Mouse (Mus musculus) left cerebral cortex, adult 18-20 months (tissue): ENCODE measurements around the gene Ptbp2. TPM values are rescaled to one million over a fixed set of nuclear protein-coding genes. Genes with fewer than 3 reads are reported as not detected.

Source experiments
- DNase-seq, 2 experiments: peaks; one replicate each; pipeline ENCODE4 v3.0.0; 2021 to 2022; ENCODE audit warnings: low spot score in 2 of 2, mixed read lengths in 1 of 2
- long read RNA-seq, 2 experiments: library from polyadenylated mRNA; stranded (forward); transcript quantifications; one replicate each; pipeline ENCODE4 v2.0.0; 2021
- total RNA-seq, 2 experiments: library from RNA; stranded (reverse); gene quantifications; 2 replicates each; pipeline ENCODE4 v1.2.3; 2021

Gene Ptbp2
- total RNA-seq = 100 to 1,000 TPM; 111 to 113 TPM
- long read RNA-seq, experiment 1, transcript Ptbp2-213 (14 exons, 3,777 nt) = major isoform, 34 of 77 reads
- long read RNA-seq, experiment 1, transcript Ptbp2-201 (14 exons, 3,364 nt) = minor isoform, 19 of 77 reads
- long read RNA-seq, experiment 1, partial matches to known transcripts = 7 of 77 reads
- long read RNA-seq, experiment 1, other reads (novel, unspliced or antisense) = 16 of 77 reads
- long read RNA-seq, experiment 2, transcript Ptbp2-201 (14 exons, 3,364 nt) = minor isoform, 16 of 69 reads
- long read RNA-seq, experiment 2, transcript Ptbp2-213 (14 exons, 3,777 nt) = major isoform, 32 of 69 reads
- long read RNA-seq, experiment 2, partial matches to known transcripts = 9 of 69 reads
- long read RNA-seq, experiment 2, other reads (novel, unspliced or antisense) = 11 of 69 reads

GRCm38 (mm10) chr3:119784366-119784765 lies at the start of gene Ptbp2:
TSS of gene Ptbp2 (minus strand) at chr3:119784466.
- DNase-seq = no peak

- DNase-seq = no peak
Observed at GRCm38 (mm10) chr3:119814678-119815077, 30.4 kb upstream of the Ptbp2 start.

GRCm38 (mm10) chr3:119806123-119806522 lies 21.9 kb upstream of the Ptbp2 start:
- no peak for DNase-seq

GRCm38 (mm10) chr3:119794677-119795365 lies 10.6 kb upstream of the Ptbp2 start:
- no peak for DNase-seq

GRCm38 (mm10) chr3:119782946-119783701 lies 1.1 kb downstream of the Ptbp2 start:
- peak; percentile 84 to 88 for DNase-seq

- peak; percentile 36 to 58 for DNase-seq
Observed at GRCm38 (mm10) chr3:119782022-119782945, 2.0 kb downstream of the Ptbp2 start.

GRCm38 (mm10) chr3:119780876-119781275 lies 3.4 kb downstream of the Ptbp2 start:
- no peak for DNase-seq

GRCm38 (mm10) chr3:119779261-119779660 lies 5.0 kb downstream of the Ptbp2 start:
- DNase-seq = no peak

- no peak for DNase-seq
Observed at GRCm38 (mm10) chr3:119778431-119778830, 5.8 kb downstream of the Ptbp2 start.

GRCm38 (mm10) chr3:119776129-119776528 lies 8.1 kb downstream of the Ptbp2 start:
- no peak for DNase-seq

GRCm38 (mm10) chr3:119772789-119773188 lies 11.5 kb downstream of the Ptbp2 start:
- DNase-seq = no peak

GRCm38 (mm10) chr3:119763772-119764171 lies 20.5 kb downstream of the Ptbp2 start:
- no peak for DNase-seq

- no peak for DNase-seq
Observed at GRCm38 (mm10) chr3:119761732-119762131, 22.5 kb downstream of the Ptbp2 start.

- no peak for DNase-seq
Observed at GRCm38 (mm10) chr3:119753791-119754190, 30.5 kb downstream of the Ptbp2 start.

GRCm38 (mm10) chr3:119749551-119750249 lies 34.6 kb downstream of the Ptbp2 start:
- no peak for DNase-seq

GRCm38 (mm10) chr3:119749140-119749539 lies 35.1 kb downstream of the Ptbp2 start:
- no peak for DNase-seq

- no peak for DNase-seq
Observed at GRCm38 (mm10) chr3:119746656-119747055, 37.6 kb downstream of the Ptbp2 start.

GRCm38 (mm10) chr3:119745801-119746200 lies 38.5 kb downstream of the Ptbp2 start:
- no peak for DNase-seq

GRCm38 (mm10) chr3:119729863-119730262 lies 54.4 kb downstream of the Ptbp2 start:
- DNase-seq = no peak

- no peak for DNase-seq
Observed at GRCm38 (mm10) chr3:119712066-119712465, 72.2 kb downstream of the Ptbp2 start.
